Mouse (Mus musculus) brain, embryonic 14.5 days (tissue): ENCODE measurements at regions not wholly inside any gene's neighbourhood (a gene's known extent, or its start where the extent isn't known, plus 50 kb on each side); places are given as distances from the start of the nearest gene placed in this dataset.

Experiments
- CTCF ChIP-seq: fragments of 200-500 bp; IDR thresholded peaks from 2 replicates; pipeline ENCODE4 v1.5.1; 2012; ENCODE audit warnings: inconsistent platforms, mild to moderate bottlenecking, moderate library complexity, borderline replicate concordance; ENCODE audit not compliant: insufficient read depth, insufficient read length; ENCODE audit errors: extremely low read depth
- POLR2A ChIP-seq: fragments of 200-500 bp; IDR thresholded peaks from 2 replicates; pipeline ENCODE4 v1.6.1; 2012; ENCODE audit warnings: mild to moderate bottlenecking, inconsistent platforms, borderline replicate concordance; ENCODE audit not compliant: poor library complexity, insufficient read depth, insufficient read length, severe bottlenecking; ENCODE audit errors: extremely low read depth

DNA sequence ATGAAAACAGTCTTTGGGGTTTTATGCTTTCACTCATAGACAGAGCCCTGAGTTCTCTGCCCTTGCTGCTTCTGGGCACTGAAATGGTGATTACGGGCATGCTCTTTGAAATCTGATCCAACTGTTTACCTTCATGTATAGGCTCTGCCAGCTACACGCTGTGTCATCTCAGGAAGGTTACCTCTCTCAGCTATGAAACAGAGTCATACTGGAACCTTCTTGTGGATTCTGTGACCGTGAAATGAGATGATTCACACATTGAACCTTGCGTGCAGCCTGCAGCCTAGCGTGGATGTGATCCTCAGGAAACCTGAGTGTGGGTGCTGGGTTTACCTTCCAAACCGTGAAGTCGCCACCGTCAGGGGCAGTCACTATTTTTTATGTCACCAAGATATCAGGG is 189.7 kb upstream of the Spdye4c start:
- TF ChIP-seq POLR2A: no peak
- no peak for TF ChIP-seq CTCF
